Comparison of ENCODE assay signal across 9 mouse cellular contexts in genomic region chr5:136863276-136863675, GRCm38 (mm10). TPM values are rescaled to one million over a fixed set of nuclear protein-coding genes. Genes with fewer than 3 reads are reported as not detected.
DNase-seq lines count a peak whose midpoint lies in the region; ATAC-seq lines count a peak whose summit lies in the region.
"Had no signal": no experiment of that assay in that cellular context is flagged by ENCODE, and none has a peak within 500 bp of the region (broad histone marks: within the 10 kb centered on the region; RNA-seq: fewer than 3 reads in every experiment).

No protein-coding gene starts in this region.

- peak overlapping the region; percentile 57 for H3K27ac ChIP-seq in hindbrain, embryonic 15.5 days (replicated peaks)
- 0 out of 2 replicates have a peak overlapping the region, but pooled peaks have one; percentile 40 for H3K27ac ChIP-seq in neural tube, embryonic 14.5 days (ENCODE audit: low read depth, low read length)

- no peak for ATAC-seq in hindbrain, embryonic 15.5 days (ENCODE audit: low FRiP score, low read depth)
- ATAC-seq in neural tube, embryonic 14.5 days (ENCODE audit: low read depth): no peak
- no peak for ATAC-seq in megakaryocyte-erythroid progenitor cell, adult 5-6 weeks (replicated peaks; ENCODE audit: low FRiP score, low TSS enrichment, poor library complexity, severe bottlenecking)

- H3K36me3 ChIP-seq in hindbrain, embryonic 15.5 days: no peaks in the 10 kb centered on the region
- H3K36me3 ChIP-seq in neural tube, embryonic 14.5 days (ENCODE audit: control insufficient read depth, insufficient read depth, low read length): no peaks in the 10 kb centered on the region

- no peaks in the 10 kb centered on the region for H3K9me3 ChIP-seq in hindbrain, embryonic 15.5 days
- no peaks in the 10 kb centered on the region for H3K9me3 ChIP-seq in neural tube, embryonic 14.5 days (ENCODE audit: control insufficient read depth, low read length)

- WGBS in hindbrain, embryonic 15.5 days: 62% methylated on average over 9 of the region's 9 CpGs
- 53% methylated on average over 9 of the region's 9 CpGs for WGBS in neural tube, embryonic 14.5 days

- H3K27me3 ChIP-seq in hindbrain, embryonic 15.5 days: no peaks in the 10 kb centered on the region
- no peaks in the 10 kb centered on the region for H3K27me3 ChIP-seq in neural tube, embryonic 14.5 days (ENCODE audit: control insufficient read depth, insufficient read depth, low read length)

- H3K4me1 ChIP-seq in hindbrain, embryonic 15.5 days (replicated peaks): peaks cover 19% of the 10 kb centered on the region
- peaks cover 15% of the 10 kb centered on the region for H3K4me1 ChIP-seq in neural tube, embryonic 14.5 days (ENCODE audit: control insufficient read depth, insufficient read depth, low read length)

- no peak overlapping the region for H3K4me3 ChIP-seq in hindbrain, embryonic 15.5 days
- no peak overlapping the region for H3K4me3 ChIP-seq in neural tube, embryonic 14.5 days (ENCODE audit: low read depth, low read length)
- H3K4me3 ChIP-seq: myocyte had no signal

- DNase-seq in embryo, embryonic 9.5 days (ENCODE audit: extremely low spot score): peak; percentile 35
- DNase-seq in embryo, embryonic 11 days: no peak
- peak; percentile 28 for DNase-seq in kidney, postnatal 10 days
- no peak for DNase-seq in kidney, adult 18-20 months
- DNase-seq in adrenal gland, postnatal 14 days: no peak

- no peak overlapping the region for H3K9ac ChIP-seq in hindbrain, embryonic 15.5 days
- no peak overlapping the region for H3K9ac ChIP-seq in neural tube, embryonic 14.5 days (replicated peaks; ENCODE audit: low read depth, low read length)

- H3K4me2 ChIP-seq in hindbrain, embryonic 15.5 days: no peak overlapping the region
- no peak overlapping the region for H3K4me2 ChIP-seq in neural tube, embryonic 14.5 days (ENCODE audit: low read depth, low read length)

RNA-seq across cellular contexts. Expression of gene Col26a1, which starts 19.7 kb away (rescaled TPM):
- 37.8 and 41.8 TPM in 2 replicates for polyA plus RNA-seq in hindbrain, embryonic 15.5 days (2015; fragmentation: Nextera tagmentation; extraction: Ambion mirVana)
- 12.6 and 22.7 TPM in 2 replicates for polyA plus RNA-seq in neural tube, embryonic 14.5 days (2014; fragmentation: Nextera tagmentation; extraction: Ambion mirVana)
- total RNA-seq in adrenal gland, postnatal 14 days (2021): 3.3 and 5.6 TPM in 2 replicates
- total RNA-seq in megakaryocyte-erythroid progenitor cell, adult 5-6 weeks (2014; fragmentation: Nextera tagmentation): not detected in 2 replicates
- total RNA-seq in megakaryocyte-erythroid progenitor cell, adult 5-6 weeks (2017): not detected in 2 replicates

RNA-seq across cellular contexts. Expression of gene Ift22, which starts 44.7 kb away (rescaled TPM):
- polyA plus RNA-seq in hindbrain, embryonic 15.5 days (2015; fragmentation: Nextera tagmentation; extraction: Ambion mirVana): 129 and 131 TPM in 2 replicates
- 113 and 119 TPM in 2 replicates for polyA plus RNA-seq in neural tube, embryonic 14.5 days (2014; fragmentation: Nextera tagmentation; extraction: Ambion mirVana)
- total RNA-seq in adrenal gland, postnatal 14 days (2021): 24.9 and 26.4 TPM in 2 replicates
- total RNA-seq in megakaryocyte-erythroid progenitor cell, adult 5-6 weeks (2014; fragmentation: Nextera tagmentation): 12.1 and 17.4 TPM in 2 replicates
- total RNA-seq in megakaryocyte-erythroid progenitor cell, adult 5-6 weeks (2017): 1.5 and 5.4 TPM in 2 replicates

Comparison
In these comparisons a context has a peak if more than half of its experiments do, and no peak if none do; other contexts are left out.
1. DNase-seq: peak in embryo, embryonic 9.5 days (single experiment) and kidney, postnatal 10 days (single experiment); none in embryo, embryonic 11 days (single experiment), kidney, adult 18-20 months (single experiment) and adrenal gland, postnatal 14 days (single experiment).